Mouse (Mus musculus): ENCODE measurements around the gene Rbck1. TPM values are rescaled to one million over a fixed set of nuclear protein-coding genes. Genes with fewer than 3 reads are reported as not detected.

Rbck1 gene
- total and polyA plus RNA-seq, 3 experiments, result 44.3 to 107 (median 45.2) TPM

DNA sequence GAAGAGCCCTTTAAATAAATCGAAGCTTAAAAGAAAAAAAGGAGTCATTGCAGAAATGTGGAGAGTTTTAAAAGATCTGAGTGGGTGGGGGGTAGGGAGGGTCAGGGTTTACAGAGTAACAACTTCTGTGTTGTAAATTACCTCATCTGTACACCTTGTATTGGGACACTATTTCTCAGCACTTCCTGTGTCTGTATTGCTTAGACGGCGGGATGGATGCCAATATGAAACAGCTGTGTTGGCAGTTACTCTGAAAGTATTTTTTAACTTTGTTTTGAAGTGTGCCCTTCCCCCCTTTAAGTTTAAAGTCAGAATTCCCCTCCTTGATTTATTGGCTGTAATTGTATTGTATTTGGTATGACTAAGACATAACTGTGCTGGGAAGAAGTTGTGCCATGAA, 51.0 kb downstream of the Rbck1 start:
- H3K4me1 ChIP-seq (ENCODE audit: control insufficient read depth, insufficient read depth, low read length), result no peaks in the 10 kb centered on the region
- intact Hi-C loops (cut with DNase I), result no loop called here
- 34% methylated on average over 3 of the region's 3 CpGs for WGBS
- H3K36me3 ChIP-seq (ENCODE audit: control insufficient read depth, insufficient read depth, low read length), result peaks cover 10% of the 10 kb centered on the region
- TF ChIP-seq POLR2A (IDR thresholded peaks at IDR 0.05; ENCODE audit: insufficient read depth, low read depth, low read length) (no peak), CTCF (IDR thresholded peaks at IDR 0.05) (no peak), EP300 (IDR thresholded peaks at IDR 0.05; ENCODE audit: insufficient read depth, low read depth, low read length) (no peak)
- H3K79me2 ChIP-seq (replicated peaks; ENCODE audit: control insufficient read depth, insufficient read depth, low read length), result no peaks in the 10 kb centered on the region
- no peak overlapping the region for H3K9ac ChIP-seq (ENCODE audit: low read depth, low read length)
- H3K4me3 ChIP-seq, result no peak overlapping the region
- H3K27me3 ChIP-seq (ENCODE audit: control insufficient read depth, insufficient read depth, low read length), result no peaks in the 10 kb centered on the region
- no peak overlapping the region for H3K27ac ChIP-seq
- no peak for DNase-seq

DNA sequence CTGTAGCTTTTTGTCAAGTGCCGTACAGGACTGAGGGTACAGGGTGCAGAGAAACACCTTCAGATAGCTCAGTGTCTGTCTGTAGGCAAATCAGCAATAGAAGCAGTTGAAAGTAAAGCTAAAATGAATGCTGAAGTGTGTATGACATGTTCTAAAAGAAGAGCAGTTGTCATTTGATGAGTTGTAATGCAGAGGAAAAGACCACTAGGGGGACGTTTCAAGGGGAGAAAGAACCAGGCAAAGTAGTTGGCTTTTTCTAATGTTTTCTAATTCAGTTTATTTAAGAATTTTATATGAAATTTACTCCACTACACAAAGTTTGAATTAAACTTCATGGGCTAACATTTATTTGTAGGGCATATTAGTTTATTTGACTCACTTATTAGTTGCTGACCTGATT, 58.8 kb downstream of the Rbck1 start:
- H3K4me1 ChIP-seq (ENCODE audit: control insufficient read depth, insufficient read depth, low read length), result no peaks in the 10 kb centered on the region

More for the DNA sequence above, 58.8 kb downstream of the Rbck1 start:
- Histone ChIP-seq H3K4me3 (no peak overlapping the region), H3K27me3 (ENCODE audit: control insufficient read depth, insufficient read depth, low read length) (no peaks in the 10 kb centered on the region), H3K79me2 (replicated peaks; ENCODE audit: control insufficient read depth, insufficient read depth, low read length) (no peaks in the 10 kb centered on the region), H3K27ac (no peak overlapping the region), H3K36me3 (ENCODE audit: control insufficient read depth, insufficient read depth, low read length) (peaks cover 5% of the 10 kb centered on the region), H3K9ac (ENCODE audit: low read depth, low read length) (no peak overlapping the region)
- DNase-seq, result no peak
- intact Hi-C loops (cut with DNase I), result no loop called here
- 71% methylated on average over 2 of the region's 2 CpGs for WGBS
- TF ChIP-seq CTCF (IDR thresholded peaks at IDR 0.05), result peak; percentile 55
- TF ChIP-seq POLR2A (IDR thresholded peaks at IDR 0.05; ENCODE audit: insufficient read depth, low read depth, low read length), result no peak
- TF ChIP-seq EP300 (IDR thresholded peaks at IDR 0.05; ENCODE audit: insufficient read depth, low read depth, low read length), result no peak

Other genes with a start within 250 kb of the Rbck1 start
- 10 to 100 TPM; 19.2 to 23.9 TPM for gene Srxn1, start 227.1 kb downstream of the Rbck1 start, total RNA-seq (2021)
- gene Srxn1, start 227.1 kb downstream of the Rbck1 start, polyA plus RNA-seq (2012; rRNA removed), result 35.9 and 40.0 TPM in 2 replicates
- gene Tcf15, start 189.1 kb downstream of the Rbck1 start, total RNA-seq (2021), result 10 to 100 TPM; 26.7 to 32.1 TPM
- gene Tcf15, start 189.1 kb downstream of the Rbck1 start, polyA plus RNA-seq (2012; rRNA removed), result 21.2 and 25.9 TPM in 2 replicates
- gene Csnk2a1, start 105.8 kb downstream of the Rbck1 start, total RNA-seq (2021), result 10 to 100 TPM; 89.0 to 94.1 TPM
- gene Csnk2a1, start 105.8 kb downstream of the Rbck1 start, polyA plus RNA-seq (2012; rRNA removed), result 40.7 and 74.9 TPM in 2 replicates
- 10 to 100 TPM; 39.0 to 46.5 TPM for gene Tbc1d20, start 38.8 kb downstream of the Rbck1 start, total RNA-seq (2021)
- gene Tbc1d20, start 38.8 kb downstream of the Rbck1 start, polyA plus RNA-seq (2012; rRNA removed), result 43.1 and 60.1 TPM in 2 replicates
- 1 to 10 TPM; 2.4 to 3.6 TPM for gene Trib3, start 11.4 kb upstream of the Rbck1 start, total RNA-seq (2021)
- 2.3 and 3.3 TPM in 2 replicates for gene Trib3, start 11.4 kb upstream of the Rbck1 start, polyA plus RNA-seq (2012; rRNA removed)
- gene Nrsn2, start 44.0 kb upstream of the Rbck1 start, total RNA-seq (2021), result not detected
- 0.31 TPM in 1 of 2 replicates, not detected in the other for gene Nrsn2, start 44.0 kb upstream of the Rbck1 start, polyA plus RNA-seq (2012; rRNA removed)
- gene Sox12, start 65.4 kb upstream of the Rbck1 start, total RNA-seq (2021), result 1 to 10 TPM; 6.9 to 8.3 TPM
- 7.6 and 8.8 TPM in 2 replicates for gene Sox12, start 65.4 kb upstream of the Rbck1 start, polyA plus RNA-seq (2012; rRNA removed)
- gene Zcchc3, start 82.4 kb upstream of the Rbck1 start, total RNA-seq (2021), result 1 to 10 TPM; 6.7 to 9.1 TPM
- gene Zcchc3, start 82.4 kb upstream of the Rbck1 start, polyA plus RNA-seq (2012; rRNA removed), result 4.0 and 5.5 TPM in 2 replicates
- 1 to 10 TPM; 1.5 to 2.4 TPM for gene 6820408C15Rik, start 82.9 kb upstream of the Rbck1 start, total RNA-seq (2021)
- 2.5 and 4.0 TPM in 2 replicates for gene 6820408C15Rik, start 82.9 kb upstream of the Rbck1 start, polyA plus RNA-seq (2012; rRNA removed)
- gene Defb23, start 132.0 kb upstream of the Rbck1 start, total RNA-seq (2021), result not detected
- not detected in 2 replicates for gene Defb23, start 132.0 kb upstream of the Rbck1 start, polyA plus RNA-seq (2012; rRNA removed)
- gene Defb20, start 144.4 kb upstream of the Rbck1 start, total RNA-seq (2021), result not detected
- not detected in 2 replicates for gene Defb20, start 144.4 kb upstream of the Rbck1 start, polyA plus RNA-seq (2012; rRNA removed)
- gene Defb22, start 157.5 kb upstream of the Rbck1 start, total RNA-seq (2021), result not detected
- not detected in 2 replicates for gene Defb22, start 157.5 kb upstream of the Rbck1 start, polyA plus RNA-seq (2012; rRNA removed)
- gene Defb26, start 179.0 kb upstream of the Rbck1 start, total RNA-seq (2021), result not detected
- not detected in 2 replicates for gene Defb26, start 179.0 kb upstream of the Rbck1 start, polyA plus RNA-seq (2012; rRNA removed)
- not detected for gene Defb28, start 185.6 kb upstream of the Rbck1 start, total RNA-seq (2021)
- gene Defb28, start 185.6 kb upstream of the Rbck1 start, polyA plus RNA-seq (2012; rRNA removed), result not detected in 2 replicates
- not detected for gene Defb29, start 207.4 kb upstream of the Rbck1 start, total RNA-seq (2021)
- not detected in 2 replicates for gene Defb29, start 207.4 kb upstream of the Rbck1 start, polyA plus RNA-seq (2012; rRNA removed)
- not detected for gene Gm17416, start 236.7 kb upstream of the Rbck1 start, total RNA-seq (2021)
- gene Gm17416, start 236.7 kb upstream of the Rbck1 start, polyA plus RNA-seq (2012; rRNA removed), result not detected in 2 replicates
- not detected for gene Defb21, start 240.1 kb upstream of the Rbck1 start, total RNA-seq (2021)
- gene Defb21, start 240.1 kb upstream of the Rbck1 start, polyA plus RNA-seq (2012; rRNA removed), result not detected in 2 replicates
- gene Defb19, start 247.7 kb upstream of the Rbck1 start, total RNA-seq (2021), result not detected
- 0.43 and 0.97 TPM in 2 replicates for gene Defb19, start 247.7 kb upstream of the Rbck1 start, polyA plus RNA-seq (2012; rRNA removed)